Mouse (Mus musculus) liver (tissue): ENCODE data around the gene Spag9.

Experiments used
- DNase-seq: peaks from one replicate; pipeline ENCODE4 v3.0.0-alpha.2; 2020; ENCODE audit warnings: mixed read lengths

Gene Spag9

DNA sequence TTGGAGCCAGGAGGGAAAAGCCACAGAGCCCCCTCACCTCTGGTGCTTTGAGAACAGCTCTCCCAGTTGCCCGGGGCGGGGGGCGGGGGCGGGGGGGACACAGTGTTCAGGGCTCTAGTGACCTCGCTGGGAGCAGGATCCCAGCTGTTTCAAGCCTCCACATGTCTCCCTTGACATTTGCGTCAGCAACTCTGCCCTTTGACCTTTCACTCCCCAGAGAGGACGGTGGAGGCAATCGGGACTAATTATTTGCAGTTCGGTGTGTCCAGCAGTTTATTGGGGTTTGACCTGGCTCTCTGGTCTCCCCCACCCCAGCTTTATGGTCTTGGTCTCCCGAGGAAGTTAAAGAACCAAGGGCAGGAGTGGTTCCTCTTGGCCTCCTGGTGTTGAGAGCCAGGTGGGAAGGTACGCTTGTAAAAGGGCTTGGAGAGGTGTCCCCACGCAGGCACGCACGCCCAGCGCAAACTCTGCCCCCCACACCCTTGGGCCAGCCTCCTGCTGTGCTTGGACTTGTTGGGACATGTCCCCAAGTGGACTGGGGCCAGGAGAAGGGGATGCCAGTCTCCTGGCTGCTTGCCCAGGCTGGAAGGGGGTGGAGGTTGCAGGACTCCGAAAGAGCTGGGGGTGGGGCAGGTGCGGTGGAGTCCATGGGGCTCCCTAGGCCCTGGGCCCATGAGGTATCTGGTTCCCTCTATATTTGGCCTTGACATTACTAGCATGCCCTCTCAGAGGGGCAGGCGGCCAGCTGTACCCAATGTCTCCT is 138.4 kb downstream of the Spag9 start:
- peak; percentile 32 for DNase-seq

GRCm38 (mm10) chr11:94135581-94136001 is 139.7 kb downstream of the Spag9 start:
- DNase-seq = no peak

DNA sequence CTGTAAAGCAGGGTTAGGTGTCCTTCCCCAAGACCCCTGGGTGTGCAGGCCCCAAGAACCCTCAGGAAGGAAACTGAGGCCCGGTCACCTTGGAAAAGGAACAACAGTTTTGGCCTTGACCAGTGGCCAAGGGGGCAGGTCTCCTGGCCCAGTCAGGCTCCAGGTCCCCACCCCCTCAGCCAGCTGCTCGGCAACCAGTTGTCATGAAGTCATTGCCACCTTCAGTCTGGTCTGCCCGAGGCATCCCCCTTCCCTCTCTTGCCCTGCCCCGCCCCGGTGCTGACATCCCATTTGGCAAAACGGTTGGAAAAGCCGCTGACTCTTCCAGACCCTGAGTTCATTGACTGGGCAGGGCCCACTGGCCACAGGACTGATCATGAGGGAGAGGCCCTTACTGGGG is 140.8 kb downstream of the Spag9 start:
- DNase-seq = no peak

- no peak for DNase-seq
Measured at GRCm38 (mm10) chr11:94137326-94138061, 141.6 kb downstream of the Spag9 start.

DNA sequence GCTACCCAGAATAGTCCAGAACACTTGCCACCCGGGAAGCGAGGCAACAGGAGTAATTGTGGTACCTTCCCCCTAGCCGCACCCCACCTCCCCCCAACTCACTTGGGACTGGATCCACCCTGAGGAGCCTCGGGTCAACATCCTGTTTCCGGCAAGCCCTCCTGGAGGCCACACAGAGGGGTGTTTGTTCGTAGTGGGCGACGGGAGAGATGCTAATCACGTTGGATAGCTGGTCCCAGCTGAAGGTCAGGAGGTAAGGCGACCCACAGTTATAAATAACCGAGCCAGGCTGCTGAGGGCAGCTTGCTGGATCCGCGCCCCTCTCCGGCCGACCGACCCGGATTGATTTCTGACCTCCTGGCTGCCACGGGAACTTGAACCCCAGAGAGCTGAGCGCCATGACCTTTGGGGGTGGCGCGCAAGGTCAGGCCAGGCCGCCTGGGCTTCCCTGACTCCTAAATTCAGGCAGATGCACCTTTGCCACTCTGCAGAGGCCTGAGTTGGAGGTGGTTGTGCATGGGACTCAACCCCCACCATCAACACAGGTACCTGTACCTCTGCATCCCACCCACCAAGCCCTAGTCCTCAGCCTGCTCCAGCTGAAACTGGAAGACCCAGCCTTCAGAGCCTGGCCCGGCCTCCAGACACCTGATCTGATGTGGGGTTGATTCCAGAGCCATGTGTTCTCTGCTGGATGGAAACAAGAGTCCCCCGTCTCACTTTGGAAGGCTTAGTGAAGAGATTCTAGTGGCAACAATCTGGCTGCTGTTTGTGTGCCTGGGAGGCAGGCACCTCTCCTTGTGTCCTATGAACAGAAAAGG is 142.7 kb downstream of the Spag9 start:
- DNase-seq = peak; percentile 28

DNA sequence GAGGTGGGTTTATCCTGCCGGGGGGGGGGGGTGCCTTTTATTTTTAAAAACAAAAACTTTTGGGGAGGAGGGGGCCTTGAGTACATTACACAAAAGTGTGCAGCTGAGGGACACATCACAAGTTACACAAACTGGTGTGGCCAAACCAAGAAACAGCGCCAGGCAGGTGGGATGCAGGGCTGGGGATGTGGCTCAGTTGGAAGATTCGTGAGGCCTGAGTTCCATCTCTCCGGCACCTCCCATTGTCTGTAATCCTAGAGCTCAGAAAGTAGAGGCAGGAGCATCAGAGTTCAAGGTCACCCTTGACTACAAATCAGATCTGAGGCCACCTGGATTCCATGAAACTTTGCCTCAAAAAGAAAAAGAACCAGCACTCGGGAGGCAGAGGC is 143.3 kb downstream of the Spag9 start:
- no peak for DNase-seq

- no peak for DNase-seq
Measured at GRCm38 (mm10) chr11:94140540-94140939, 144.6 kb downstream of the Spag9 start.

DNA sequence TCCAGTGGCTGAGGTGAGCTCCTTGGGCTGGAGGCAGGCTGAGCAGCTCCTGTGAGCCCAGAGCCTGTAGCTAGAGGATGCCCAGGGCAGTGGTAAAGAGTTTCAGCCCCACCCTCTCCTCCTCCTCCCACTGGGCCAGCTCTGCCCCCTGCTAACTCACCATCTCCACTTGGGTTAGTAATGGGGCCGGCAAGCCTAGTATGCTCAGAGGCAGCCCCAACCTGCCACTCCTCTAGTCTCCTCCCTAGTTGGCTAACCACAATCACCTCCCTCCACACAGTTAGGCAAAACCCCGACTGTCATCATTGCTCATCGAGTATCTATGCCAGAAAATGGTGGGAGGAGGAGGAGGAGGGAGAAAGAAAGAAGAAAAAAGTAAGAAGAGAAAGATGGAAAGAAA is 145.7 kb downstream of the Spag9 start:
- DNase-seq = no peak

DNA sequence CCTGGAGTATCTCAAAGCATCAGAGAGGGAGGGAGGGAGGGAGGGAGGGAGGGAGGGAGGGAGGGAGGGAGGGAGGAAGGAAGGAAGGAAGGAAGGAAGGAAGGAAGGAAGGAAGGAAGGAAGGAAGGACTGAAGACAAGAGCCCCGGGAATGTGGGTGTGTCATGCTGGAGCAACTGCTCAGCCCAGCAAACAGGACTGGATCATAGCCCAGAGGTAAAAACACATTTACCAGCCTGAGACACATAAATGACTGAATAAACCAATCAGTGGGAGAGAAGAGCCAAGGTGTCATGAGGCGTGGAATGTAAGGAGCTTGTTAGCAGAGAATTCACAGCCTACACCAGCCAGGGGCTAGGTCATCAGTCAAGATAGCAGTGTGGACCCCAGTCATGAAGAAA is 147.4 kb downstream of the Spag9 start:
- no peak for DNase-seq

DNA sequence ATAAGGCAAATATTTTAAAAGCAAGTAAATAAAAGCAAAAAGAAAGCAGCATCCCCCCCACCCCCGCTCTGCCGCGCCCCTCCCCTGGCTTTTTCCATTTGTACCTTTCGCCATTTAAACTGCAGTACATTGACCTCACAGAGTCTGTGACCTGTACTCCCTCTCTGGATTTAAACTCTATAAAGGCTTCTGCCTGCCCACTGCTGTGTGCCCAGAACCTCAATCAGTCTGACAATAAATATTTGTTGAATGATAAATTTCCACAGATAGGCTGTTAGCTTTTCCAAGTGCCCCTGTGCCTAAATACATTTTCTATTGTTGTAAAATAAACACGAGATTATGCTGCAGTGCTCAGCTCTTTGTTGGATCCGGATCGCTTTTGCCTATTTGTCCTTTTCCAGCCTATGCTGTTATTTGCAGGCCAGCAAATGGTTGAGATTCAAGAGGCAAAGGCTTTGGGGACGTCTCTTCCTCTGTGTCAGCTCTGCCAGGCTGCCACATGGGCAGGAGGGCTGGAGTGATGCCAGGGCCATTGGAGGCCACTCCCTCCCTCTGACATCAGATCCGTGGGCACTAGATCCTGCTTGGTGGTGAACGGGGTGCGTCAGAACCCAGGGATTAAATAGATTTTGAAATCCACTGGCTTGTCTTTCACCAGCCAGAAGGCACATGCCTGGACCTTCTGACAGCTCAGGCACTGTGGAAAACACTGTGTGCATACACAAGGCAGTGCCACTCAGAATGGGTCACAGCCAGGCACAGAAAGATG is 149.1 kb downstream of the Spag9 start:
- DNase-seq = no peak

DNA sequence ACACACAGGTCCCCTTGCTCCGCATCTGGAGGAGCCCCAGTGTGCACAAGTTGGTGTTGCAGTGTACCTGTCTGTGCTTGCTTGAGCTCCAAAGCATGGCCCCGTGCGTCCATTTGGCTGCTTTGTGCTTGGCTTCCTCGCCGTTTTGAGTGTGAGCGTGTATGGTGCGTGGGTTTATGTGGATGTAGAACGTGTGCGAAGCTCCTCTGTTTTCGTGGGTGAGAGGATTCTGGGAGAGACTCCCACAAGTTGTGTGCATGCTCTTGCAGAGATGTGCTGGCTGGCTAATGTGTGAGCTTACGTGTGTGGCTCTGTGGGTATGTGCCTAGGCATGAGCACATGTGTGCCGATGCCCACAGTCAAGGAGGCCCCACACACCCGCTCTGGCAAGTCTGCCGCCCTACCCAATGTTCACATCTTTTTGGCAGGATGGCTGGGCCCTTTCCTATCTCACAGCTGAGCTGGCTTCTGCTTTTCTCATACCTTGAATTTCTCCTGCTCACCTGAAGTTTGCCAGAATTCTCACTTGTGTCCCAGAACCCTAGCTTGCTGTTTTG is 150.2 kb downstream of the Spag9 start:
- no peak for DNase-seq

DNA sequence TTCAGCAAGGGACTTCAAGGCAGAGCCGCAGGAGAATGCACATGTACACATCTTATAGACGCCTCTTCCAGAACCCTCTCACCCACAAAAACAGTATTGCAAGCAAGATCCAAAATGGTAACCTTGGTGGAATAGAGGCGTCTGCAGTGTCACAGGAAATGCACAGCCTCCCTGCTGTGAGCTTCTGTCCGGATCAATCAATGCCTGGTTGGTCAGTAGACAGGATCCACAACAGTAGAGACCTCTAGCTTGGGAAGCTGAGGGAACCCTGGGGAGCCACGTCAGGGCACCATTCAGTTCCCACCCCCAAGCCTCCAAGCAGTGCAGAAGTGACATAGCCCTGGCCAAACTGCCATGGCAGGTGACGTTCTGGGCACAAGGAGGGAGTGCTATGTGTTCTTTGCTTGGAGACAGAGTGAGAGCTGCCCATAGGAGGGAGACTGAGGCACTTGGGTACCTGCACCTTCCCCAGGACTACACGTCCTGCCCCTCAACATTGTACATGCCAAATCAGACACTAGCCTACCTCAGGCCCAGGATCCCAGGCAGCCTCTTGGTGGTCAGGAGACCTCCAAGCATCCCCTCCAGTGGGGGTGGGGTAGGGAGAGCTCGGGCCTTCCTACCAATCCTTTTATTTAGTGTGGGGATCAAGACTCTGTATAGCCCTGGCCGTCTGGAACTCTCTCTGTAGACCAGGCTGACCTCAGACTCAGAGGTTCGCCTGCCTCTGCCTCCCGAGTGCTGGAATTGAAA is 151.0 kb downstream of the Spag9 start:
- DNase-seq = no peak

- DNase-seq = no peak
Measured at GRCm38 (mm10) chr11:94148105-94148696, 152.3 kb downstream of the Spag9 start.

- DNase-seq = no peak
Measured at GRCm38 (mm10) chr11:94148931-94149491, 153.1 kb downstream of the Spag9 start.

DNA sequence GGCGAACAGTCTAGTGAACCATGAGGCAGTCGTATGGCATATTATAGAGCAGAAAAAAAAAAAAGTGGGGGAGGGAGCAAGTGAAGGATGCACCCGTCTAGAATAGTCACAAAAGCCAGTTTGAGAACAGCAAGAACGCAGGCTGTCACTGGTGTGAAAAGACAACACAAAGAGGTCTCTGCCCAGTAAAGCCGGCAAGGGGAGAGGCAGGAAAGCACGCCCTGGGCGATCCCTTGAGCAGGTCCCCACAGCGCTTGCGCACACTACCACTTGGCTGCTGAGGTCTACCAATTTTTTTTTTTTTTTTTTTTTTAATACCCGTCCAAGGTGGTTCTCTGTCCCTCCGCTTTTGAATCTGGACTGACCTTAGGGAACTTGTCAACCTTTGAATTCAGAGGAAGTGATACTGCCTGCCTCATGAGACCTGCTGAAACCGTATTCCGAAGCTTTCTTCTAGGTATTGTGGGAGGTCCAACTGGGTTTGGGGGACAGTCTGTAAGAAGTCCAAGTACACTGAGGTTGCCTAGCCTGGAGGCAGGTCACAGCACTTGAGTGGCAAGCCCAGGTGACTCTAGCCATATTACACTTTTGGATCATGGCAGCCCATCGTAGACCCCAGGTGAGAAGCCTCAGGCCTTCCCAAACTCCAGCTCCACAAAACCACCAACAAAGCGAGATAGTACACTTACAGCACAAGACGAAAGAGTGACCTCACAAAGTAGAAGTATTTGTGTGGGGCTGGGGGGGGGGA is 153.8 kb downstream of the Spag9 start:
- no peak for DNase-seq

GRCm38 (mm10) chr11:94150519-94151470 is 154.9 kb downstream of the Spag9 start:
- DNase-seq = no peak

DNA sequence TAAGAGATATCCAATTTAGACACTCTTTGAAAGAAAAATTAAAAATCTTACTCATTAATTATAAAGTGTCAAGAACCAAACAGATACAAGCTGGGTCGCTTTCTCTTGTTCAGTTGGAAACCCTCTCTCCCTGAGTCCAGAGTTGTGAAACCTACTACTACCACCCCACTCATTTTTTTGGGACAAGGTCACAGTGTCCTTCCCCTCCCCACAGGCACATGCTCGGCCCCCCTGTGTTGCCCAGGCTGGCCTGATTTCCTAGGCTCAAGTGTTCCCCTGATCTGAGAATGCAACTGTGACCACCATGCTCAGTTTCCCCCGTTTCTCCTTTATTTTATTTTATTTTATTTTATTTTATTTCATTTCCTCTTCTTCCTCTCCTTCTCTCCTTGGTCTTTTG is 158.3 kb downstream of the Spag9 start:
- DNase-seq = no peak

- no peak for DNase-seq
Measured at GRCm38 (mm10) chr11:94158521-94158920, 162.6 kb downstream of the Spag9 start.
